Mouse (Mus musculus): Measurements from ENCODE around the gene Zfp317.
"Not testable (repeated sequence)": the region's sequence is repeated elsewhere in the genome, so short reads cannot be mapped to it uniquely, and the experiment has no call there.

DNA sequence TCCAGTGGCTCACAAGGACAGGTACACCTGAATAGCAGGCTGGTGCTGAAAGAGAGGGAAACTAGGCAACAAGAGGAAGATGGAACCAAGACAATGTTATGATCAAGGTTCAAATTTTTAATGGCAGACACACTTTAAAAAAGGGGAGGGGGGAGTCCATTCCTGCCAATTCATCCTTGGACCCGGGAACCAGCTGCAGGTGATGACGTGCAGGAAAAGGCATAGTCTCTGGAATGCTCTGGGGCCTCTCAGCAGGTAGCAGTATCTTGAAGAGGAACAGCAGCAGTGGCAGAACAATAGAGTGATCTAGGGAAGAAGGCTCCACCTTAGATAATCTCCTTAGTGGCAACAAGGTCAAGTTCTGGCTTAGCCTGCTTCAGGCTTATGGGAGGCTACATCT, 72.4 kb downstream of the Zfp317 start:
- not testable (repeated sequence) for TF ChIP-seq TBP (IDR thresholded peaks at IDR 0.05; ENCODE audit: low read depth, low read length); KAT2A (conservative IDR thresholded peaks at IDR 0.05; ENCODE audit: low read depth, low read length); CTCF (IDR thresholded peaks at IDR 0.05 in 2 of 3, conservative IDR thresholded peaks at IDR 0.05 in 1 of 3; ENCODE audit: control insufficient read depth in 1 of 3, insufficient read depth in 1 of 3, low read depth in 2 of 3, low read length in 3 of 3, poor library complexity in 1 of 3, severe bottlenecking in 1 of 3); TAL1 (IDR thresholded peaks at IDR 0.05; ENCODE audit: low read length)

All from MEL (cell line).